Mouse (Mus musculus) ZHBTc4 (cell line): ENCODE results near the gene Pcna.
"Not testable (repeated sequence)": the region's sequence is repeated elsewhere in the genome, so short reads cannot be mapped to it uniquely, and the experiment has no call there.

ENCODE experiments used
- DNase-seq: peaks from one replicate; pipeline ENCODE4 v3.0.0-alpha.2; 2011; ENCODE audit warnings: low read depth, low spot score

The Pcna gene

DNA sequence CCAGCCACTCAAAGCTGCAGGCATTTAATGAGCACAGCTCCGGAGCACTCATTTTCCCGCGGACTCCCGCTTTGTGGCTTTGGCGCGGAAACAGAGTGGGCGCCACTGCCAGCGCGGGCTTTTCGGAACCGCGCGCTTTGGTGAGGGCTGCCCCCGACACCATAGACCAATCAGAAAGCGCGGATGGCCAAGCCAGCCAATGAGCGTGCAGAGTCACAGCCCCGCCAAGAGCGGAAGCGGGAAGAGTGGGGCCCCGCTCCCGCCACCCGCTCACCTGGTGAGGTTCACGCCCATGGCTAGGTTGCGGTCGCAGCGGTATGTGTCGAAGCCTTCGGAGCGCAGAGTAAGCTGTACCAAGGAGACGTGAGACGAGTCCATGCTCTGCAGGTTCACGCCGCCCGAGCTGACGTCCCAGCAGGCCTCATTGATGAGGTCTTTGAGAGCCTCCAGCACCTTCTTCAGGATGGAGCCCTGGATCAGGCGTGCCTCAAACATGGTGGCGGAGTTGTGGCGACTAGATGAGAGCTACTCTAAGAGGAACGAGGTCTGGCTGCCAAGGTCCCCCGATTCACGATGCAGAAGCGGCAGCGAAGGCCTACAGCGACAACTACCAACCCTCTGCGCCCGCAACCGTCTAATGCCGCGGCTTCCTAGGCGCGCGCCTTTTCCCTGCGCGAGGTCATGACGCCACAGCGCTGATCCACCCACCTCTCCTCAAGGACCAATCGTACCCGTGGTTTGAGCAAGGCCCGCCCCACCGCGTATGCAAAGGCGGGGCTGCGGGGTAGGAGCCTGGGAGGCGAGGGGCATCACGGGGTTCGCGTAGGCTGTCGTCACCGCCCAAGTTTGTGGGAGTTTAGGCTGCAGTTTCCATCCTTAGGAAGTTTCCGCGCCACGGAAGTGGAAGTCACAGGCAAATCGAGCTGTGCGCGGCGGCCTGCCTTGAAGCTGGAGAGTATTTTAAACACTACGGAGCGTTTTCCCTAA is at the start of gene Pcna:
Pcna (minus strand) TSS at position 773 of the 987 bp plus-strand sequence.
- peak; percentile 99 for DNase-seq

DNA sequence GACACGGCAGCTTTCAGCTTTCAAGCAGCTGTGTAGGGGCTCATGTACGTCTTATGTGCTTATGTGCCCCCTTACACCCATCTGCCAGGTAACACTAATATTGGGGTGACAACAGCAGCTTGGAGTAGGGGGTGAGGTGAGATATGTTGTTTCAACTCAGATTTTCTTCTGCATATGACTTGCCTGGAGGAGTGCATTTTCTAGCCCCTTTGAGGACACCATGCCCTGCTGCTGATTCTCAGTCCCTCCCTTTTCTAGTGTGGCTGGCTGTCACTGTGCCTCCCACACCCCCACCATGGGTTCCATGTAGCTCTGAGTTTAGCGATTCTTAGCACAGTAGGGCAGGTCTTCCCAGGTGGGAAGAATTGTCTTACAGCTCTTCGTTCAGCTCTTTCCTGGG is 48.3 kb upstream of the Pcna start:
- DNase-seq, result no peak

DNA sequence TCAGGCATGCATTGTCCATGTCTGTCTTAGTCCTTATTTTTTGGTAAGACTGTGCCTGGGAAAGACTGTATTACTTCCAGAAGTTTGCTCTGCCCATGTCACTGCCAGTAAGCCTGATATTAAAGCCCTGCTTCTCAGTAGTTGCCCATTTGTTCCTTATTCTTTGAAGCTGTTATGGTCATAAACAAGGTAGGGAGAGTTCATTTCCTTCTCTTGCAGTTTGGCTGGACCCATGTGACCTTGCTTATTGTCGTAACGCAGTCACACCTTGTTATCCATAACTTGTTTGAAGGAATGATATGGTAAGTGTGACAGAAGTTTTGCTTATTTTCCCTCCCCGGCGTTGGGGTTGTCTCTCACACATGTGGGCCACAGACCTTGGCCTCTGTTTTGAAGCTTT is 45.1 kb upstream of the Pcna start:
- DNase-seq, result no peak

DNA sequence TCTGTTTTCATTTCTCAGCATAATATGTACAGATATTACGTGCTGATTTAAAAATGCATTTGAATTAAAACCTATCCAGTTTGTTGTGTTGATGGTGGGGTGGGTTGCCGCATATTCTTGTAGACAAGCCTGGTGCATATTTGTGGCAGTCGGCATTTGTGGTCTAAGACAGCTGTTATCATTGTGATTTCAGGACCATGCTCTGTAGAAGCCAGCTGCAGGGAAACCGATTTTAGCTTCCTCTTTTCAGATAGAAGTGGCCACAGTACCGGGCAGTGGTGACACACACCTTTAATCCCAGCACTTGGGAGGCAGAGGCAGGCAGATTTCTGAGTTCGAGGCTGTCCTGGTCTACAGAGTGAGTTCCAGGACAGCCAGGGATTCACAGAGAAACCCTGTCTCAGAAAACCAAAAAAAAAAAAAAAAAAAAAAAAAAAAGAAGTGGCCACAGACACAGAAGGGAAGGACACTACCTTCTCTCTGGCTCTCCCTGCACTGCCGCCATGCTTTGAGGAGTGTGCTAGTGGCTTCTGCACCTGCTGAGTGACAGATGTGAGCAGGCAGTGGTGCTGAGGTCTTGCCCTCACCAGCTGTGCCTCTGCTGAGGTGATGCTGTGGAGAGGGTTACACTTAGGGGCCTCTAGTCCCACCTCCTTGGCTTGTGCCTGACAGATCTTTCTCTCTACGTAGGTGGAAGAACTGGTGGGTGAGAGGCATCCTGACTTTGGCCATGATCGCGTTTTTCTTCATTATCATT is 40.8 kb upstream of the Pcna start:
- no peak for DNase-seq

DNA sequence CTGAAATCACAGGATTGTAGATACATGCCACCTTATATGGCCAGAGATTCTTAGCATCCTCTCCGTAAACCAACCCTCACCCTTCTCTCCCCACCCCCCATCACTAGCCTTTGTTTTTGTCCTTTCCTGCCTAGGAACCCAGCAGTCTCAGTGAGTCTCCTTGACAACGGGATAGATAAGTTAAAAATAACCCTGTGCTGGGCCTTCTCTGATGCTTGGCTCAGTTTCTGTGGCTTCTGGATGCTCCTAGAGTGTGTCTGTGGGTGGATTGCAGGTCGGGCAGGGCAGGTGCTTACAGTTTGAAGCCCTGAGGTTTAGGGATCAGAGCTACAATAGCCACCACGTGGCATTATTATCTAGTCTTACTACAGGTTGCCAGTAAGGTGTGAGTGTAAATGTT is 39.0 kb upstream of the Pcna start:
- DNase-seq, result no peak

DNA sequence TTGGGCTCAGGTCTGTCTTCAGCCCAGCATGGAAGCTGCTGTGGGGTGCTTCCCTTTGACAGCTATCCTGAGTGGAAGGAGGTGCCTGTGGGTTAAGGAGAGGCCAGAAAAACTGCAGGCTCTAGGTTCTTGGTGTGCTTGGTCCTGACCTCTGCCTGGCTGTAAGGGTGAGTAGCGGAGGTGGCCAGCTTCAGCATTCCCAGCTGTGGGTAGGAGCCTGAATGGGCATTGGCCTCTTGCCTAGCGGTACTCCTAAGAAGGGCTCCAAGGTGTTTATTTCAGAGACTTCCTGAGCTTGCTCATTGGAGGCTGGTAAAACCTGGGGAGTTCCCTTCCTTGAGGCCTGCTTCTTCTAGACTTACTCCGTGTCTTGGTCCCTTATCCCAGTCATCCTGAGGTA is 38.2 kb upstream of the Pcna start:
- DNase-seq, result no peak

DNA sequence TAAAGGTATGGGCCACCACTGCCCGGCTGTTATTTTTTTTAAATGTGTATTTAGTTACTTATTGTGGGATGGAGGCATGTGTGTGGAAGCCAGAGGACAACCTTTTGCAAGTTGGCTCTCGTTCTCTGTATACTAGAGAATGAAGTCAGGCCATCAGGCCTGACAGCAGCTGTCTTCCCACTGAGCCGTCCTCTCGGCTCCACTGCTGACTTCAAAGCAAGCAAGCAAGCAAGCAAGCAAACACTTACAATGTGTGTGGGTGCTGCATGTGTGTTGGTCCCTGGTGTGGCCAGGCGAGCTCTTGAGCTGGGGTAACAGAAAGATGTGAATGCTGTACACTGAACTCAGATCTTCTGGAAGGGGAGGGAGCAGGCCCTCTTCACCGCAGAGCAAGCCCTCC is 37.7 kb upstream of the Pcna start:
- DNase-seq, result no peak

DNA sequence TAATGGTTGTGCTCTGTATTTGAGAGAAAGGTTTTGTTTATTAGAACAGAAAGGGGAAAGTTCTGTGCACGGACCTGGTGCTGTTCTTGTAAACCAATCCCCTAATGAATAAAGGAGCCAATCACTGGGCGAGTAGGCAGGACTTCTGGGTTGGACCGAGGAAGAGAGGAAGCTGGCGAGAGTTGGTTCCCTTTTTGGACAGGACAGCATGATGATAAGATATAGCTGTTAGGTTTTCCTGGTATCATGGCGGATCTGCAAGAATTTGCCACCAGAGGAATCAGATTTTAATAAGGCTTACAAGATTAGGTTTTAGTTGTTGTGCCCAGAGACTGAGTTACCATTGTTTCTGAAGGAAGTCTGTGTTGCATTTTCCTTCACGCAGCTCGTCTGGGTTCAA is 36.1 kb upstream of the Pcna start:
- not testable (repeated sequence) for DNase-seq

DNA sequence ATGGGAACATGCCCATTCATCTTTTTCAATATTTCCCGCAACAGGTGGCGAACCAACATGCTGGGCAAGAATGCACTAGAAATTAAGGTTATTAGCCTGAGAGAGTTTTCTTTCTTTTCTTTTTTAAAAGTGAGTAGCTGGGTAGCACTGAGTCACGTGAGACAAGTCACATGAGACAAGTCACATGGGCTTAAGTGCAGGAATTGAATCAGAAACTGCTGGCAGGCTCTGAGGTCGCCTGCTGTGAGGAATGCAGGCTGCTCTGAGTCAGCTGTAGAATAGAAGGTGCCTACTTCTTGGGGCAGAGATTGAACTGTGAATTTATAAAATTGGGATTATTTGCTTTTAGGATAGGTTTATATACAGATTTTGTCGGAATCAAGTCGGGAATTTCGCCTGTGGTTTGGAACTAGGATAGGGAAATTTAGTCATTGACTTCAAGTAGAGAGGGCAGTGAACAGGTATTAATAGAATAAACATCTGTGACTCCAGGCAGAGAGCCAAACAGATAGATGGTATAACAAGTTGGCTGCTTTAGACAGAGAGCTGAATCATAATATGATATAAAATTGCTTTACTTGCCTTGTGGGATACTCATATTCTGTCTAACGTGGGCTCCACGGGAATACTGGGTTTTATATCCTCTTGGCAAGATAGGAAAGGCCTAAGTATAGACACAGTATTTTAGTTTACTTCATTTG is 33.4 kb upstream of the Pcna start:
- peak; percentile 94 for DNase-seq

DNA sequence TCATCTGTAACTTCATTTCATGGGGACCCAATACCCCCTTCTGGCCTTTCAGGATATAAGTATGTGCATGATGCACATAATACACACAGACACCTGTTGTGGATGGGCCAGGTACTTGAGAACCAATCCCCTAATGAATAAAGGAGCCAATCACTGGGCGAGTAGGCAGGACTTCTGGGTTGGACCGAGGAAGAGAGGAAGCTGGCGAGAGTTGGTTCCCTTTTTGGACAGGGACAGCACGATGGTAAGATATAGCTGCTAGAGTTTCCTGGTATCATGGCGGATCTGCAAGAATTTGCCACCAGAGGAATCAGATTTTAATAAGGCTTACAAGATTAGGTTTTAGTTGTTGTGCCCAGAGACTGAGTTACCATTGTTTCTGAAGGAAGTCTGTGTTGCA is 32.6 kb upstream of the Pcna start:
- DNase-seq, result not testable (repeated sequence)

DNA sequence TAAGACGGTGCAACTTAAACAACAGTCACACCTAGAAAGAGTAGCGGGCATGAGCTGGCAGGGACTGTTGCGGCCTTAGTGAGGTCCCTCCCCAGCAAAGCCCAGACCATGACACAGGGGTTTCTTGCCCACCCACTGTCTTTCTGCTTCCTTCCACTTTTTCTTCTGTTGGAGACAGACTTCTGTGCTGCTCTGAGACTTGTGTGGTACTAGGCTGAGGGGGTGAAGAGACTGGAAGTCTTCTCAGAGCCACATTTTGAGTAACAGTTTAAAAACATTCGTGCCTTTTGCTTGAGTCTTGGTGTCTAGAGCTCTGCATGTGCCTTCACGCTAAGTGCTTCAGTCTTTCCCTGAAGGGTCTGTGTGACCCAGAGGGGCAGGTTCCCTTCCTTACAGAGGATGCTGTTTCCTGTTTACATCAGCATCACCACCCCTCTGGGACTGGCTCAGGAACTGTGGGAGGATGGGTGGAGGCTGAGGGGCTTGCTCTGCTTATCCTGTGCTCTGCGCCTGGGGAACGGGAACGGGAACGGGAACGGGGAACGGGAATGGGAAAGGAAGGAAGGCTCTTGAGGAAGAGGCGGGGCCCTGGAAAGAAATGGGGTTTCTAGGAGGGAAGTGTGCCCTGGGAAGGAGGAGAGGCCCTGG is 31.5 kb upstream of the Pcna start:
- DNase-seq, result peak; percentile 53

DNA sequence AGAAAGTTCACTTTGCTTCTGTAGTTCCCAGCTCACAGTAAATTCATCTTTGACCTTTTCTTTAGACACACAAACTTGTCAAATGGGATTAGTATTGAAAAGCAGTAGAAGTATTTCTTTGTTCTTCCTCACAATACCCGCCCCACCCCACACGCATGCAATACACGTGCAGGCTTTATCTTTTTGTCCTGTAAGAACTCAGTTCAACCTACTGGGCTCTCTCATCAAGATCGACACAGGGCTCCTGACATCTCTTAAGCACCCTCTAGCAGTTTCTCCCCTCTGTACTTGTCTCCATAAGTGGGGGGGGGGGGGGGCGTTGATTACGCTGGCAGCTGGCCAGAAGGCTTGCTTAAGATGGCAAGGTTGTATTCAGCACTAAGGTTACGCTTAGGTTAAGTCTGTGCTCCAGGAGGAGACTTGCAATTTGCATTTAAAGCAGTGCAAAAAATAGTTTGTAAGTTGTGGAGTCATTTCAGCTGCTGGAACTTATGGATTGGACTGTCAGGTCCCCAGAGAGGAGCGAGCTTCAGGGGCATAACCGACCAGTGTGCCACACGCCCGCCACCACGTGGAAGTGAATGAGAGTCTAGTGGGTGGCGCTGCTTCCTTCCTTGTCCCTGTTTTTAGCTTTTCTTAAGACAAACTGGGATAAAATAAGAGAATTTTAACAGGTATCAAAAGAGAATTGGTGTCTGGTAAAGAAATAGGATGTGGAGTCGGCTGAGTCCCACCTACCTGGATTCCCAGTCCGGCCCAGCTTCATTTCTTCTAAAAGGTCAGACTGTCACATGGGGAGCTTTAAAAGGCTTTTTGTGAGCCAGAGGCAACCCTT is 30.3 kb upstream of the Pcna start:
- peak; percentile 77 for DNase-seq

DNA sequence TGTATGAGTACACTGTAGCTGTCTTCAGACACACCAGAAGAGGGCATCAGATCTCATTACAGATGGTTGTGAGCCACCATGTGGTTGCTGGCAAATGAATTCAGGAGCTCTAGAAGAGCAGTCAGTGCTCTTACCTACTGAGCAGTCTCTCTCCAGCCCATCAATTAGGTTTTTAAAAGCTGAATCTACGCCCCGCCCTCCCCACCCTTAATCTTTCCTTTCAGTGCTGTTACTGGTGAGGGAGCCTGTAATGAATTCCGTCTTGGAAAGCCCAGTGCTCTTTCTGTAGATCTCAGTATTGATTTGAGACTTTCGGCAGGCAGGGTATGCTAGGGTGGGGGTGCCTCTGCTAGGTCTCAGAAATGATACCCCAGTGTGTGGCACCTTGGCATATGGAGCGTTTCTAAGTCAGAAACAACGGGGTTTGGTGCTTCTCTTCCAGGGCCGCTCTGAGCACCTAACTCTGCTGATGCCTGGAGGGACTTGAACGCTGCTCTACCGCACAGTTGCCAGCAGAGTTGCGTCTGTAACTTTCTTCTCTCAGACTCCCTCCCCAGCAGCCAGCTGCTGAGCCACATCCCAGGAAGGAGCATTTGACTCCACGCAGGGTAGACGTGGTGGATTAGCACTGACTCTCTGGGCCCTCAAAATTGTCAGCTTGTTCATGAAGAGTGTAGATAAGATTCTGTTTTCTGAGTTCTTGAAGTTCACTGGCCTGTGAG is 29.5 kb upstream of the Pcna start:
- peak; percentile 65 for DNase-seq

DNA sequence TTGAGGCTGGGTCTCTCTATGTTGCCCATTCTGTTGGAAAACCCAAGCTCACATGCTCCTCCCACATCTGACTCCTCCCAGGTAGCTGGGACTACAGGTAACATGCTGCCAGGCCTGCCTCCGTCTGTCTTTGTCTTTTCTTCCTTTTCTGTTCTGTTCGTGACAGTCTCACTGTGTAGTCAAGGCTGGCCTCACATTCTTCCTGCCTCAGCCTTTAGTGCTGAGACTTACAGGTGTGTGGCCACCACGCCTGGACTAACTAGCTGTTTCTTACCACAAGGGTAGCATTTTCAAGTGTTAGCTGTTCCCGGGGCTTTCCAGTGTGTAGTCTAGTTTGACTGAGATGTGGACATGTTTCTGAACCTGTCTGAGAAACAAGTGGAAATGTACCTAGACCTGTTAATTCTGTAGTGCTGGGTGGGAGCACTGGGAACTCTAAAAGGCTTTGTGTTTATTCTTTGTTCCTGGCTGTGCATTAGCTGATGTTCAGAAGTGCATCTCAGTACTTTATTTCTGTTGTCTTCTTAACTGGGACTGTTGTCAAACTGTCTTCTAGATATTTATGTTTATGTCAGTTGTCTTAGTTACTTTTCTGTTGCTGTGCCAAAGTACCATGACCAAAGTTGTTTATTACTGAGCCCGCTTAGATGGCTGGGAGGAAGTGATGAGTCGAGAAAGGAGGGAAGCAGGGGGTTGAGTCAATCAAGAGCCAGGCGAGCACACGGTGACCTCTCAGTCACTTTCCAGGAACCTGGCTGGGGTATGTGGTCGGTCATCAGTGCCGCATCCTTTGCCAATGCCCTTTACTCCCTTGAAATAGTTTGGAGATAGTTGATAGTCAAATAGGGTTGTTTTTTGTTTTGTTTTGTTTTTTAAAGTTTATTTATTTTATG is 28.7 kb upstream of the Pcna start:
- DNase-seq, result no peak

DNA sequence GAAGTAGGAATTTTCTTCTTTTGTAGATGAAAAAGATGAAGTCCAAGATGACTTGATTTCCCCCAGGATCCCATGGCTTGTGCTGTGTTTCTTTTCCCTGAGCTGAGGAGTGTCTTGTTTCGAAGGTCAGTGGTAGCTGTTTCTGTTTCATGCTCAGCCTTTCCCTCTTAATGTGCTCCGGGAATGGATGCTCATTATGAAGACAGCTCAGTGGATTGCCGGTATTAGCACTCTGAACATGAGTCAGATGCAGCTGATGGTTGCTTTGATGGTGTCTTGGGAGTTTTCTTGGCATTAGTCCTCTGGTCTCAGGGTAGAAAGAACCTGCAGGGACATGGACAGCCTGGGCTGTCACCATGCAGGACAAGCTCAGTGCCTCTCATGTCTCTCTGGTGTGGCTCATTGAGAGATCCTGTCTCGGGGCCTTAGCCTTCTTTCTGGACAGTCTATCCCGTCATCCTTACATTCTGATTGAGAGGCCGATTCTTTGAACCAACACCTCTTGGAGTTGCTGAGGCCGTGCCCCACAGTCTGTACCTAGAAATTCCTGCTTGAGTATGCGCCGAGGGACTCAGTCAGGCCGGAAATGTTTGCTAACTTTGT is 27.5 kb upstream of the Pcna start:
- no peak for DNase-seq

DNA sequence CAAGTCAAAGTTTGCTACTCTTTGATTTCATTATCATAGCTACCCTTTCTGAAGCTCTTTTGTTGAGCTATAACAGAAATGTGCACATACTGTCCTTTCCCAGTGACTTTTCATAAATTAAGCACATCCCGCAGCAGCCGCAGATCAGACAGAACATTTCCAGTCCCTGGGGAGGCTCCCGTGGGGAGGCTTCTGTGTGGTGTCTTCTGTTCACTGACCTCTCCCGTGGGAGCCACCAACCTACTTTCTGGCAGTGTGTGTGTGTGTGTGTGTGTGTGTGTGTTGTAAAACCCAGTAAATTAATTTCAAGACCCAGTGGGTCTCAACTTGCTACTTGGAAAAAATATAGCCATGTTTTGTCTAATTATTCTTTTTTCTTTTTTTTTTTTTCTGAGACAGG is 26.9 kb upstream of the Pcna start:
- DNase-seq, result no peak

DNA sequence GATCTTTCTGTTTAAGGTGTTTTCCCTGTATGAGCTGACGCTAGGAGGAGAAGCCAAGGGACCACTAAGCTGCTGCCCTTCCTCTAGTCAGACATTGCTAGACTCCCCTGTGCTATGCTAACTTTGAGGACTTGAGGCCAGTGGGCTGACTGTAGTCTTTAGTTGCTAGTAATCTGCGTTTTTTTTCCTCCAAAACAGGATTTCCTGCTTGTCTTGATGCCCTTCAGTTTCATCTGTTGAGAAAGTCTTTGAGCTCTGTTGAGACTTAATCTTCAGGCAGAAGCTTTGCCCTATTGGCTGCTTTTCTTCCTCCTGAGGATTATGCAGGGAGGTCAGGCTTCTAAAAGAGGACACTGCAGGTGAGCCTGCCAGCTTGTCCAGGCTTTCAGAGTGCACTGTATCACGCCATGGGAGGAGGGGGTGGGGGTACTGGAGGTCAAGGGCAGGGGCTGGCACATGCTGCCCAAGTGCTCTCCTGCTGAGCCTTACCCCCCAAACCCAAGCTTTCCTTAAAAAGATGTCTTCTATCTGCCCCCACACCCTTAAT is 26.3 kb upstream of the Pcna start:
- no peak for DNase-seq

DNA sequence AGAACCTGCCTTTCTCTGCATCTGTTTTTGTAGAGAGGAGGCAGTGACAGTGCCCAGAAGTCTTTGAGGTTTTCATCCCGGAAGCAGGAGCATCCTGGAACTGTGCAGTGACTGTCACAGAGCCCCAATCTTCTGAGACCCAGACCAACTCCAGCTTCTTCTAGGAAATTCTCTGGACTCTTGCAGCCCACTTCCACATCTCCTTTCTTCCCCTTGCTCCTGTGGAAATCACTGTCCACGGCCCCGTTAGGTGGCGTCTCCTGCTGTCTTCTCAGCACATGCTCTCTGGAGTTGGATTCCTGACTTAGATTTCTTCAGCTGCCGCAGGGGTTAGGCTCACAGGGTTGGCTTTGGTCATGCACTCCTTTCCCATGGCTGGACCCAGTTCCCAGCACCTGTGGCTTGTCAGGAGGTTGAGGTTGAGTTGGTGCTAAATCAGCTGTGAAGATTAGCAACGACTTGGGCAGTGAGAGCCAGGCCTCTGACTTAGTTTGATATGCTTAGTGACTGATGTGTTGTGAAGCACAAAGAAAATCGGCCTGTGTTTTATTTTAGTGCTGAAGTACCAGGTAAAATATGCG is 25.2 kb upstream of the Pcna start:
- DNase-seq, result no peak
